Mouse (Mus musculus) liver, embryonic 14.5 days (tissue): ENCODE results near the gene Zcchc4. TPM values are rescaled to one million over a fixed set of nuclear protein-coding genes. Genes with fewer than 3 reads are reported as not detected.
"Not testable (repeated sequence)": the region's sequence is repeated elsewhere in the genome, so short reads cannot be mapped to it uniquely, and the experiment has no call there.

Source experiments
- ATAC-seq: fragments of 200-750 bp; cut with Nextera tagmentation; 2 replicates; pipeline ENCODE4 v1.8.0; 2017; ENCODE audit warnings: moderate number of reproducible peaks, mild to moderate bottlenecking, moderate library complexity; ENCODE audit not compliant: insufficient read depth
- DNase-seq, 3 experiments: peaks; one replicate each; pipeline ENCODE4 v3.0.0-alpha.2; 2012 to 2013; ENCODE audit warnings: low read depth in 3 of 3, low spot score in 3 of 3
- H3K27ac ChIP-seq: fragments of 300-500 bp; sonication (generic); 2 replicates; pipeline ENCODE4 v1.5.1; 2014; ENCODE audit warnings: moderate library complexity, mild to moderate bottlenecking, control low read depth, inconsistent platforms
- H3K27me3 ChIP-seq: fragments of 300-500 bp; sonication (generic); 2 replicates; pipeline ENCODE4 v1.6.1; 2014; ENCODE audit warnings: mild to moderate bottlenecking, low read length, moderate library complexity; ENCODE audit not compliant: control insufficient read depth, insufficient read depth
- H3K36me3 ChIP-seq: fragments of 300-500 bp; sonication (generic); replicated peaks from 2 replicates; pipeline ENCODE4 v1.6.1; 2014; ENCODE audit warnings: low read depth; ENCODE audit not compliant: control insufficient read depth, insufficient read depth
- H3K4me1 ChIP-seq, 2 experiments: fragments of 200-500 bp in 1 of 2; fragments of 300-500 bp in 1 of 2; sonication (generic) in 1 of 2; replicated peaks; 2 replicates each; pipeline ENCODE4 v1.6.1; 2012 to 2014; ENCODE audit warnings: antibody characterized with exemption in 1 of 2, inconsistent platforms in 1 of 2, low read length in 1 of 2; ENCODE audit not compliant: control insufficient read depth in 2 of 2, insufficient read depth in 2 of 2
- H3K4me2 ChIP-seq: fragments of 300-500 bp; sonication (generic); 2 replicates; pipeline ENCODE4 v1.6.1; 2014; ENCODE audit warnings: low read depth, mild to moderate bottlenecking, control low read depth, moderate library complexity
- H3K4me3 ChIP-seq, 2 experiments: fragments of 200-500 bp in 1 of 2; fragments of 300-500 bp in 1 of 2; sonication (generic) in 1 of 2; 2 replicates each; pipeline ENCODE4 v1.5.1; 2012 to 2014; ENCODE audit warnings: low read depth in 2 of 2, low read length in 2 of 2, mild to moderate bottlenecking in 2 of 2, control low read depth in 1 of 2, inconsistent platforms in 1 of 2, moderate library complexity in 1 of 2; ENCODE audit not compliant: insufficient read depth in 1 of 2
- H3K9ac ChIP-seq: fragments of 300-500 bp; sonication (generic); replicated peaks from 2 replicates; pipeline ENCODE4 v1.6.1; 2014; ENCODE audit warnings: mild to moderate bottlenecking, control low read depth, moderate library complexity
- H3K9me3 ChIP-seq: fragments of 300-500 bp; sonication (generic); 2 replicates; pipeline ENCODE4 v1.6.1; 2016; ENCODE audit warnings: low read length, mixed read lengths; ENCODE audit not compliant: control insufficient read depth
- CTCF ChIP-seq: IDR thresholded peaks from 2 replicates; pipeline ENCODE4 v1.5.1; 2016; ENCODE audit warnings: antibody characterized with exemption, low read depth, control low read depth
- EP300 ChIP-seq: IDR thresholded peaks from 2 replicates; pipeline ENCODE4 v1.6.1; 2016; ENCODE audit warnings: antibody characterized with exemption, low read depth
- WGBS: fragments of 180-500 bp; shearing (Covaris S2); extraction: QIAGEN DNeasy Blood & Tissue Kit; methylation state at CpG from one replicate; pipeline ENCODE4 v1.1.7; 2014; ENCODE audit not compliant: insufficient replicate concordance; 5-methylcytosine and 5-hydroxymethylcytosine counted together
- polyA plus RNA-seq, 2 experiments: library from polyadenylated mRNA; depleted of rRNA in 1 of 2; stranded (reverse) in 1 of 2; unstranded in 1 of 2; fragments of >200 nt; fragmentation: Nextera tagmentation in 1 of 2; extraction: Ambion mirVana in 1 of 2; gene quantifications; 2 replicates each; pipeline versions ENCODE4 v1.2.1 to v1.2.3; 2012 to 2014

Zcchc4 gene
- polyA plus RNA-seq, 2 experiments = 5.8 to 5.9 TPM

- not testable (repeated sequence) for H3K27me3 ChIP-seq, H3K9me3 ChIP-seq, H3K4me3 ChIP-seq, H3K36me3 ChIP-seq, H3K9ac ChIP-seq
- ATAC-seq (peak; percentile 97), DNase-seq (peak; percentile 58 to 67 (median 64))
- peak overlapping the region; percentile 75 for H3K27ac ChIP-seq
- H3K4me1 ChIP-seq = peaks cover 20 to 25% of the 10 kb centered on the region in 2 experiments
- peak overlapping the region; percentile 34 for H3K4me2 ChIP-seq
- peak; percentile 85 for TF ChIP-seq EP300
- 62% methylated on average over 8 of the region's 8 CpGs for WGBS
These were observed 1.5 kb downstream of the Zcchc4 start for GRCm38 (mm10) chr5:52776466-52777354.

- H3K4me1 ChIP-seq = peaks cover 7% of the 10 kb centered on the region in 2 experiments
- TF ChIP-seq EP300 = no peak
- peak; percentile 86 for TF ChIP-seq CTCF
- peak; percentile 71 to 78 (median 74) for DNase-seq
- no peaks in the 10 kb centered on the region for H3K36me3 ChIP-seq
- H3K9ac ChIP-seq = peak overlapping the region; percentile 92
- WGBS = 3% methylated on average over 37 of the region's 37 CpGs
- peak; percentile 93 for ATAC-seq
- H3K9me3 ChIP-seq = no peaks in the 10 kb centered on the region
- H3K27me3 ChIP-seq = no peaks in the 10 kb centered on the region
- H3K4me3 ChIP-seq = peak overlapping the region; percentile 94 to 97
- peak overlapping the region; percentile 73 for H3K4me2 ChIP-seq
- H3K27ac ChIP-seq = peak overlapping the region; percentile 16
These were observed 7.5 kb downstream of the Zcchc4 start for GRCm38 (mm10) chr5:52782523-52783250.

- TF ChIP-seq CTCF (no peak), EP300 (no peak)
- Histone ChIP-seq H3K4me1 (peaks cover 5 to 7% of the 10 kb centered on the region in 2 experiments), H3K9ac (peak overlapping the region; percentile 92), H3K27me3 (no peaks in the 10 kb centered on the region), H3K4me3 (peak overlapping the region; percentile 94 to 97), H3K27ac (peak overlapping the region; percentile 16), H3K36me3 (no peaks in the 10 kb centered on the region), H3K4me2 (peak overlapping the region; percentile 73), H3K9me3 (no peaks in the 10 kb centered on the region)
- ATAC-seq = peak; percentile 50
- WGBS = 0% methylated on average over 9 of the region's 9 CpGs
- peak in 1 of 3 experiments; percentile 14 for DNase-seq
These were observed 8.0 kb downstream of the Zcchc4 start for GRCm38 (mm10) chr5:52783251-52783620.

- Histone ChIP-seq H3K36me3 (peaks cover 2% of the 10 kb centered on the region), H3K9me3 (no peaks in the 10 kb centered on the region), H3K27ac (no peak overlapping the region), H3K4me3 (peak overlapping the region in 1 of 2 experiments; percentile 97; a peak in 2 of 4 replicates), H3K4me1 (peaks cover 5 to 7% of the 10 kb centered on the region in 2 experiments), H3K27me3 (no peaks in the 10 kb centered on the region), H3K9ac (no peak overlapping the region), H3K4me2 (peak overlapping the region; percentile 73)
- DNase-seq (no peak), ATAC-seq (no peak)
- TF ChIP-seq EP300 (no peak), CTCF (no peak)
- 70% methylated on average over 2 of the region's 2 CpGs for WGBS
These were observed 8.7 kb downstream of the Zcchc4 start for GRCm38 (mm10) chr5:52783957-52784356.
